Mouse (Mus musculus) MEL (cell line): ENCODE data around the gene Eng. TPM values are rescaled to one million over a fixed set of nuclear protein-coding genes. Genes with fewer than 3 reads are reported as not detected.
A peak's percentile ranks its signal among the peaks of the same experiment; 100 is the strongest.

Experiments
- DNase-seq: peaks from one replicate; pipeline ENCODE4 v3.0.0; 2011; ENCODE audit warnings: low read depth, low spot score
- H3K27ac ChIP-seq: 2 replicates; pipeline ENCODE4 v1.5.1; 2012; ENCODE audit warnings: low read depth, mild to moderate bottlenecking, control low read depth, low read length, moderate library complexity; ENCODE audit not compliant: control insufficient read depth
- H3K27me3 ChIP-seq, 2 experiments: fragments of 150-350 bp in 1 of 2; sonication (generic) in 1 of 2; 2 replicates each; pipeline ENCODE4 v1.6.1; 2012; ENCODE audit warnings: low read length in 2 of 2, mild to moderate bottlenecking in 2 of 2, improper control_type of control experiment in 1 of 2, moderate library complexity in 1 of 2; ENCODE audit not compliant: insufficient read depth in 2 of 2, control insufficient read depth in 1 of 2
- H3K36me3 ChIP-seq, 2 experiments: 2 replicates each; pipeline ENCODE4 v1.6.1; 2012 to 2014; ENCODE audit warnings: low read length in 2 of 2, improper control_type of control experiment in 1 of 2, inconsistent platforms in 1 of 2, mild to moderate bottlenecking in 1 of 2; ENCODE audit not compliant: insufficient read depth in 2 of 2, control insufficient read depth in 1 of 2
- H3K4me1 ChIP-seq, 2 experiments: fragments of 150-350 bp in 1 of 2; sonication (generic) in 1 of 2; 2 replicates each; pipeline ENCODE4 v1.6.1; 2012; ENCODE audit warnings: low read length in 2 of 2, improper control_type of control experiment in 1 of 2, mild to moderate bottlenecking in 1 of 2; ENCODE audit not compliant: insufficient read depth in 2 of 2, control insufficient read depth in 1 of 2
- H3K4me3 ChIP-seq, 2 experiments: fragments of 150-350 bp in 1 of 2; sonication (generic) in 1 of 2; 2 replicates each; pipeline ENCODE4 v1.5.1; 2012; ENCODE audit warnings: low read depth in 2 of 2, low read length in 2 of 2, mild to moderate bottlenecking in 2 of 2, moderate library complexity in 2 of 2, control low read depth in 1 of 2, improper control_type of control experiment in 1 of 2; ENCODE audit not compliant: control insufficient read depth in 1 of 2, insufficient read depth in 1 of 2
- H3K79me2 ChIP-seq: 2 replicates; pipeline ENCODE4 v1.6.1; 2012; ENCODE audit warnings: mild to moderate bottlenecking, low read length, moderate library complexity; ENCODE audit not compliant: control insufficient read depth, poor library complexity, insufficient read depth
- H3K9ac ChIP-seq: 2 replicates; pipeline ENCODE4 v1.6.1; 2012; ENCODE audit warnings: low read depth, mild to moderate bottlenecking, control low read depth, low read length, moderate library complexity; ENCODE audit not compliant: control insufficient read depth, poor library complexity, severe bottlenecking
- H3K9me3 ChIP-seq: fragments of 150-350 bp; sonication (generic); replicated peaks from 2 replicates; pipeline ENCODE4 v1.6.1; 2012; ENCODE audit warnings: mild to moderate bottlenecking, low read length, improper control_type of control experiment, moderate library complexity; ENCODE audit not compliant: insufficient read depth
- BHLHE40 ChIP-seq: IDR thresholded peaks from 2 replicates; pipeline ENCODE4 v1.6.1; 2012; ENCODE audit warnings: low read depth, mild to moderate bottlenecking, inconsistent platforms, low read length, improper control_type of control experiment, borderline replicate concordance
- CHD1 ChIP-seq: IDR thresholded peaks from 2 replicates; pipeline ENCODE4 v1.6.1; 2012; ENCODE audit warnings: low read depth, mild to moderate bottlenecking, inconsistent platforms, low read length, improper control_type of control experiment
- CHD2 ChIP-seq: IDR thresholded peaks from 2 replicates; pipeline ENCODE4 v1.6.1; 2011; ENCODE audit warnings: low read length, improper control_type of control experiment
- CTCF ChIP-seq, 3 experiments: IDR thresholded peaks in 2 of 3; conservative IDR thresholded peaks in 1 of 3; 2 replicates each; pipeline ENCODE4 v1.5.1; 2011 to 2012; ENCODE audit warnings: low read length in 3 of 3, low read depth in 2 of 3, mild to moderate bottlenecking in 2 of 3, improper control_type of control experiment in 1 of 3, inconsistent platforms in 1 of 3, mixed read lengths in 1 of 3, moderate library complexity in 1 of 3; ENCODE audit not compliant: control insufficient read depth in 1 of 3, insufficient read depth in 1 of 3, poor library complexity in 1 of 3, severe bottlenecking in 1 of 3
- E2F4 ChIP-seq: IDR thresholded peaks from 2 replicates; pipeline ENCODE4 v1.6.1; 2011; ENCODE audit warnings: low read depth, low read length, improper control_type of control experiment, borderline replicate concordance
- ELF1 ChIP-seq: IDR thresholded peaks from 2 replicates; pipeline ENCODE4 v1.6.1; 2014; ENCODE audit warnings: low read depth, mild to moderate bottlenecking, inconsistent platforms, low read length, improper control_type of control experiment, moderate library complexity
- EP300 ChIP-seq, 2 experiments: IDR thresholded peaks; 2 replicates each; pipeline ENCODE4 v1.6.1; 2011; ENCODE audit warnings: improper control_type of control experiment in 2 of 2, low read length in 2 of 2, low read depth in 1 of 2, mild to moderate bottlenecking in 1 of 2
- ETS1 ChIP-seq: IDR thresholded peaks from 2 replicates; pipeline ENCODE4 v1.6.1; 2012; ENCODE audit warnings: low read depth, mild to moderate bottlenecking, inconsistent platforms, low read length, improper control_type of control experiment, moderate library complexity
- GABPA ChIP-seq: IDR thresholded peaks from 2 replicates; pipeline ENCODE4 v1.6.1; 2012; ENCODE audit warnings: low read depth, mild to moderate bottlenecking, inconsistent platforms, low read length, improper control_type of control experiment, moderate library complexity
- GATA1 ChIP-seq: IDR thresholded peaks from 2 replicates; pipeline ENCODE4 v1.6.1; 2011; ENCODE audit warnings: low read depth, low read length, improper control_type of control experiment
- HCFC1 ChIP-seq: IDR thresholded peaks from 2 replicates; pipeline ENCODE4 v1.6.1; 2012; ENCODE audit warnings: low read depth, mild to moderate bottlenecking, inconsistent platforms, low read length, improper control_type of control experiment, moderate library complexity
- JUND ChIP-seq: IDR thresholded peaks from 2 replicates; pipeline ENCODE4 v1.6.1; 2011; ENCODE audit warnings: low read depth, mild to moderate bottlenecking, improper control_type of control experiment, low read length
- KAT2A ChIP-seq: conservative IDR thresholded peaks from 2 replicates; pipeline ENCODE4 v1.6.1; 2012; ENCODE audit warnings: low read depth, low read length, improper control_type of control experiment, inconsistent platforms
- MAFK ChIP-seq: IDR thresholded peaks from 2 replicates; pipeline ENCODE4 v1.6.1; 2011; ENCODE audit warnings: low read depth, mild to moderate bottlenecking, low read length, improper control_type of control experiment, borderline replicate concordance
- MAX ChIP-seq: IDR thresholded peaks from 2 replicates; pipeline ENCODE4 v1.6.1; 2011; ENCODE audit warnings: low read length, improper control_type of control experiment
- MAZ ChIP-seq: IDR thresholded peaks from 2 replicates; pipeline ENCODE4 v1.6.1; 2012; ENCODE audit warnings: low read depth, mild to moderate bottlenecking, inconsistent platforms, low read length, improper control_type of control experiment
- MEF2A ChIP-seq: IDR thresholded peaks from 2 replicates; pipeline ENCODE4 v1.6.1; 2014; ENCODE audit warnings: low read depth, mild to moderate bottlenecking, inconsistent platforms, low read length, improper control_type of control experiment; ENCODE audit not compliant: poor library complexity, insufficient replicate concordance, severe bottlenecking; ENCODE audit errors: extremely low read depth
- MXI1 ChIP-seq: IDR thresholded peaks from 2 replicates; pipeline ENCODE4 v1.6.1; 2011; ENCODE audit warnings: mild to moderate bottlenecking, low read depth, low read length, improper control_type of control experiment
- MYB ChIP-seq: IDR thresholded peaks from 2 replicates; pipeline ENCODE4 v1.6.1; 2011; ENCODE audit warnings: mild to moderate bottlenecking, low read depth, low read length, improper control_type of control experiment
- MYC ChIP-seq: IDR thresholded peaks from 2 replicates; pipeline ENCODE4 v1.6.1; 2011; ENCODE audit warnings: low read depth, mild to moderate bottlenecking, low read length, improper control_type of control experiment, moderate library complexity
- NELFE ChIP-seq: IDR thresholded peaks from 2 replicates; pipeline ENCODE4 v1.6.1; 2011; ENCODE audit warnings: low read depth, low read length, improper control_type of control experiment
- NRF1 ChIP-seq: IDR thresholded peaks from 2 replicates; pipeline ENCODE4 v1.6.1; 2014; ENCODE audit warnings: low read depth, mild to moderate bottlenecking, inconsistent platforms, low read length, improper control_type of control experiment, moderate library complexity; ENCODE audit not compliant: poor library complexity, insufficient read depth, severe bottlenecking
- POLR2A ChIP-seq, 2 experiments: IDR thresholded peaks; 2 replicates each; pipeline ENCODE4 v1.6.1; 2011 to 2012; ENCODE audit warnings: low read length in 2 of 2, mild to moderate bottlenecking in 2 of 2, control low read depth in 1 of 2, improper control_type of control experiment in 1 of 2, low read depth in 1 of 2, moderate library complexity in 1 of 2; ENCODE audit not compliant: control insufficient read depth in 1 of 2, insufficient read depth in 1 of 2, poor library complexity in 1 of 2
- POLR2AphosphoS2 ChIP-seq: IDR thresholded peaks from 2 replicates; pipeline ENCODE4 v1.6.1; 2011; ENCODE audit warnings: low read length, improper control_type of control experiment
- POLR2AphosphoS5 ChIP-seq: IDR thresholded peaks from 2 replicates; pipeline ENCODE4 v1.6.1; 2012; ENCODE audit warnings: low read depth, borderline replicate concordance, mild to moderate bottlenecking, inconsistent platforms, low read length, moderate library complexity, mixed read lengths
- RAD21 ChIP-seq: IDR thresholded peaks from 2 replicates; pipeline ENCODE4 v1.6.1; 2011; ENCODE audit warnings: mild to moderate bottlenecking, low read depth, low read length, improper control_type of control experiment
- RCOR1 ChIP-seq: IDR thresholded peaks from 2 replicates; pipeline ENCODE4 v1.6.1; 2012; ENCODE audit warnings: low read depth, mild to moderate bottlenecking, inconsistent platforms, low read length, improper control_type of control experiment
- SIN3A ChIP-seq: IDR thresholded peaks from 2 replicates; pipeline ENCODE4 v1.6.1; 2012; ENCODE audit warnings: low read length, improper control_type of control experiment, inconsistent platforms
- SMC3 ChIP-seq: IDR thresholded peaks from 2 replicates; pipeline ENCODE4 v1.6.1; 2011; ENCODE audit warnings: low read depth, low read length, improper control_type of control experiment
- TAL1 ChIP-seq: IDR thresholded peaks from 2 replicates; pipeline ENCODE4 v1.6.1; 2012; ENCODE audit warnings: mild to moderate bottlenecking, inconsistent platforms, low read length, moderate library complexity, mixed read lengths
- TBP ChIP-seq: IDR thresholded peaks from 2 replicates; pipeline ENCODE4 v1.8.0; 2011; ENCODE audit warnings: low read depth, low read length, improper control_type of control experiment
- TCF12 ChIP-seq: IDR thresholded peaks from 2 replicates; pipeline ENCODE4 v1.6.1; 2014; ENCODE audit warnings: low read depth, mild to moderate bottlenecking, inconsistent platforms, low read length, improper control_type of control experiment, moderate library complexity
- USF1 ChIP-seq: IDR thresholded peaks from 2 replicates; pipeline ENCODE4 v1.6.1; 2014; ENCODE audit warnings: low read depth, mild to moderate bottlenecking, inconsistent platforms, low read length, improper control_type of control experiment, moderate library complexity
- USF2 ChIP-seq, 2 experiments: IDR thresholded peaks; 2 replicates each; pipeline ENCODE4 v1.6.1; 2011 to 2012; ENCODE audit warnings: improper control_type of control experiment in 2 of 2, low read length in 2 of 2, borderline replicate concordance in 1 of 2, inconsistent platforms in 1 of 2, low read depth in 1 of 2, mild to moderate bottlenecking in 1 of 2; ENCODE audit not compliant: insufficient read depth in 1 of 2
- ZC3H11A ChIP-seq: IDR thresholded peaks from 2 replicates; pipeline ENCODE4 v1.6.1; 2012; ENCODE audit warnings: low read depth, mild to moderate bottlenecking, inconsistent platforms, low read length, improper control_type of control experiment
- ZKSCAN1 ChIP-seq: IDR thresholded peaks from 2 replicates; pipeline ENCODE4 v1.6.1; 2012; ENCODE audit warnings: low read depth, mild to moderate bottlenecking, inconsistent platforms, low read length, improper control_type of control experiment, moderate library complexity
- ZMIZ1 ChIP-seq: IDR thresholded peaks from 2 replicates; pipeline ENCODE4 v1.6.1; 2012; ENCODE audit warnings: low read depth, mild to moderate bottlenecking, inconsistent platforms, low read length, improper control_type of control experiment, moderate library complexity
- ZNF384 ChIP-seq: IDR thresholded peaks from 2 replicates; pipeline ENCODE4 v1.6.1; 2012; ENCODE audit warnings: low read depth, mild to moderate bottlenecking, inconsistent platforms, low read length, improper control_type of control experiment
- polyA plus RNA-seq, 2 experiments: library from polyadenylated mRNA; stranded (reverse) in 1 of 2; unstranded in 1 of 2; fragments of >175 nt in 1 of 2; fragments of >200 nt in 1 of 2; gene quantifications; 2 replicates each; pipeline versions ENCODE4 v1.2.1 to v1.2.4; 2012; ENCODE audit warnings: low replicate concordance in 2 of 2, low read depth in 1 of 2; ENCODE audit not compliant: insufficient read length in 2 of 2, insufficient read depth in 1 of 2, missing spikeins in 1 of 2
- total RNA-seq: library from RNA; depleted of rRNA; stranded (reverse); fragments of 300-350 nt; gene quantifications from 2 replicates; pipeline ENCODE4 v1.2.3, GENCODE M21; 2012

Gene Eng
- total and polyA plus RNA-seq, 3 experiments, result 0.73 to 1.0 TPM; not detected in 1

DNA sequence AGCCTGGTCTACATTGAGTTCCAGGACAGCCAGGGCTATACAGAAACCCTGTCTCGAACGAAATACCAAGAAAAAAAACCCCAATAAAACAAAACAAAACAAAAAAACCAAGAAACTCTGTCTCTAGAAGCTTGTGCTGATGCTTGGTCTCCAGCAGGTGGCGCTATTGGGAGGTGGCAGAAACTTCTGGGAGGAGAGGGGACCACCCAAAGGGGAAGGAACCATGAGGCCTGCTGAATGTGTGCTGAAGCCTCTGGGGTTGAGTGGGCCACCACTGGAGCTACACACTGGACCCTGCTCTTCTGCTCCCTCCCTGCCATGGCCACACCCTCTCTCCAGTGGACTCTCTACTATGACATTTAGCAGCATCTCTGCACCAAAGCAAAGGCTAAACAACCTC lies 62.2 kb downstream of the Eng start:
- Histone ChIP-seq H3K9me3 (no peaks in the 10 kb centered on the region), H3K4me1 (peaks cover 14 to 15% of the 10 kb centered on the region in 2 experiments), H3K27ac (no peak overlapping the region), H3K9ac (no peak overlapping the region), H3K27me3 (no peaks in the 10 kb centered on the region), H3K4me3 (no peak overlapping the region), H3K79me2 (peaks cover 34% of the 10 kb centered on the region), H3K36me3 (peaks cover 14 to 22% of the 10 kb centered on the region in 2 experiments)
- peak; percentile 83 for DNase-seq
- TF ChIP-seq EP300 (IDR thresholded peaks at IDR 0.05; ENCODE audit: low read depth in 1 of 2, low read length in 2 of 2) (no peak), POLR2A (IDR thresholded peaks at IDR 0.05; ENCODE audit: control insufficient read depth in 1 of 2, insufficient read depth in 1 of 2, low read depth in 1 of 2, low read length in 2 of 2, poor library complexity in 1 of 2) (no peak), MXI1 (no peak), TBP (no peak), E2F4 (no peak), CHD2 (no peak), MAFK (no peak), SIN3A (peak; percentile 40; the same call in 1 of the 2 replicates), RCOR1 (no peak), CHD1 (no peak), MEF2A (no peak), ELF1 (no peak), NELFE (no peak), TAL1 (no peak), MAX (no peak), BHLHE40 (no peak), ZC3H11A (no peak), MYC (0 out of 2 replicates have a peak, but pooled peaks have one; percentile 41), ZMIZ1 (no peak), GABPA (no peak), ZNF384 (no peak), USF2 (IDR thresholded peaks at IDR 0.05; ENCODE audit: borderline replicate concordance in 1 of 2, insufficient read depth in 1 of 2, low read depth in 1 of 2, low read length in 2 of 2) (no peak), NRF1 (no peak), POLR2AphosphoS5 (no peak), ZKSCAN1 (peak; percentile 81), TCF12 (no peak), POLR2AphosphoS2 (no peak), MYB (no peak), RAD21 (peak; percentile 13), KAT2A (no peak), JUND (no peak), USF1 (no peak), MAZ (no peak), HCFC1 (0 out of 2 replicates have a peak, but pooled peaks have one; percentile 32), GATA1 (no peak), ETS1 (no peak), SMC3 (peak; percentile 41), CTCF (IDR thresholded peaks at IDR 0.05 in 2 of 3, conservative IDR thresholded peaks at IDR 0.05 in 1 of 3; ENCODE audit: control insufficient read depth in 1 of 3, insufficient read depth in 1 of 3, low read depth in 2 of 3, low read length in 3 of 3, poor library complexity in 1 of 3, severe bottlenecking in 1 of 3) (peak; percentile 78 to 92 (median 80))
